Mouse (Mus musculus) megakaryocyte, adult 5-6 weeks (primary cell): ENCODE results near the gene Gpr19. TPM values are rescaled to one million over a fixed set of nuclear protein-coding genes. Genes with fewer than 3 reads are reported as not detected.
A peak's percentile ranks its signal among the peaks of the same experiment; 100 is the strongest.

Source experiments
- ATAC-seq: 2 replicates; pipeline ENCODE4 v1.8.0; 2016; ENCODE audit warnings: mild to moderate bottlenecking, inconsistent platforms; ENCODE audit not compliant: poor library complexity, severe bottlenecking
- total RNA-seq, 2 experiments: library from RNA; stranded (forward) in 1 of 2; stranded (reverse) in 1 of 2; fragments of 153-499, 151-499 nt in 1 of 2; fragments of 221-1000, 200-1000 nt in 1 of 2; gene quantifications; 2 replicates each; pipeline versions ENCODE4 v1.2.3 to v1.2.4; 2015 to 2017

Gpr19 gene
- total RNA-seq, 2 experiments from 2014 or later, result 9.8 to 11.0 TPM

DNA sequence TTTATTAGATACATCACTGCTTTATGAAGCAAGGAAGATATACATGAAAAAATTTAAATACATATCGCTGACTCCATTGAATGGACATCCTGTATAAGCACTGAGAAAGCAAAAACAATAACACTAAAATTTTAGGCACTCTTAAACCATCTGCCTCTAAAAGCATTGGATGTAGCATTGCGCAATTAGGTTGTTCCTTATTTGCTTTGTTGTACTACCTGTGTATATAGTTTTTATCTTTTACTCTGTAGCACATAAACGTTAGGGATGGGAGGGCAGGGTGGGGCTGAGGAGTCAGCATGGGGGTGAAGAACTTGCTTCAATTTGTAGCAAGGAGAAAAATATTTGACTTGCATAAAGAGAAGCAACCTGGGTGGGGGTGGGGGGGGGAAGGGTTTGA, 25.9 kb upstream of the Gpr19 start:
- no peak for ATAC-seq

DNA sequence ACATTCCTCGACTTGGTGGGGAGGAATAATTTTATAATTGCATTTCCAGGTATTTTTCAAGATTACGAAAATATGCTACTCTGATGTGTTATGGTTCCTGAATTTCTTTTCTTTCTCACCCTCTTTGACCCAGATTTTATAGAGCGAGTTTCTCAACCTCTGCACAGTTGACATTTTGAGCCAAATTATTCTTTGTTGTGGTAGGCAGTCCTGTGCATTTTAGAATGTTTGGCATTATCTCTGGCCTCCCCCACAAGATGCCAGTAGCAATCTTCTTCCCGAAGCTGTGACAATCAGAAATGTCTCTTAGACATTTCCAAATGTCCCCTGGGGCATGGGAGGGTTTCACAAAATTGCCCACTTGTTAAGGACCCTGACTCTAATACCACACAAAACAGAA, 25.3 kb upstream of the Gpr19 start:
- no peak for ATAC-seq

DNA sequence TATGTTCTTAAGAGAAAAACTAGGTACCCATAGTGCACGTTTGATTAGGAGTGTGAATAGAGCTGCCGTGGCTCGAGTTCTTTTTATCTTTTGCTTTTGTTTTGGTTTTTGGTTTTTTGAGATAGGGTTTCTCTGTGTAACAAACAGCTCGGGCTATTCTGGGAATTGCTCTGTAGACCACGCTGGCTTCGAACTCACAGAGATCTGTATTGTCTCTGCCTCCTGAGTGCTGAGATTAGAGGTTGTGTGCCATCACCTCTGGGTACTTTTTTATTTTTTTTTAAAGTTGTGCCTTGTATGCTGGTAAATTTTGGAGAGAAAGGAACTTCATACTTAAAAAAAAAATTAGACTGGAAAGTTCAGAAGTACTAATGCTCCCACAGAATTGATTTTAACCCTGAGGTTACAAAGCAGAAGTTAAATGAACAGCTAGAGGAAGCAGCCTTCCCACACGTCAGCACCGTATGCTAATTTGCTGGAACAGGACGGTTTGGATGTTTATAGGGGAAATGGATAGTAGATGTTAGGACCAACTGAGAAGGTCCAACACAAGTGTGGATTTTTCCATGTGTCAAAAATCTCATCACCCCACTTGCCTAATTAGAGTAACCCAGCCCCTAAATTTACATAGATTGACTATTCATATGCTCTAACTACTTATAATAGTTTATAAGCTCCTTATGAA, 24.3 kb upstream of the Gpr19 start:
- peak; percentile 20 for ATAC-seq

DNA sequence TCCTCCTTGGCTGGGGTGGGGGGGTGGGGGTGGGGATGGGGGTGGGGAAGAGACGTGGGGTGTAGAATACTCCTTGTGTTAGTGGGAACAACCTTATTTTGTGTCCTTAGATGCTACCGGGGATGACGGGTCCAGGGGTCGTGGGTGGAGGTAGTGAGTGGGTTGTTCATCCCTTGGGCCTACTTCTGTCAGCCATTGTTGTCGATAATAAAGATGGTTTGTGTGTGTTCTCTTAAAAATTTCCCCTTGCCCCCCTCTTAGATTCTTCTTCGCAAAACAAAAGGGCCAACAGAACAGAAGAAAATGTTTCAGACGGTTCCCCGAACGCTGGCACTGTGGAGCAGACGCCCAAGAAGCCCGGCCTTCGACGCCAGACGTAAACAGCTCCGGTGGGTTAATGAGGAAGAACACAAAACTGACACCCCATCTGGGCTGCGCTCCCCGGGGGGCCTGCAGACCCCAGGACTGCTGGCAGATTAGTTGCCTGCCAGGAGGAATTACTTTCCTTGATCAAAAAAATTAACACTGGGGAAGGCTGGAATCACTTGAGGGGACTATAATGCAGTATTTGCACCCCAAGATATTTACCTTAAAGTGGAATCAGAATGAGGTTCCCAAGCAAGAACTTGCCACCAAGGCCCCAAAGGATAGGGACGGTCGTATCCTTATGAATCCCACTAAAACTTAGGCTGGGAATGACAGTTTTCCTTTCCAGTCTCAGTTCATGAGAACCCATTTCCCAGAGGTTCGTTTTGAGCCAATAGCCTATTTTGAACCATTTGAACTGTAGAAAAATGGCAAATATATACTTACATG, 23.5 kb upstream of the Gpr19 start:
- no peak for ATAC-seq

DNA sequence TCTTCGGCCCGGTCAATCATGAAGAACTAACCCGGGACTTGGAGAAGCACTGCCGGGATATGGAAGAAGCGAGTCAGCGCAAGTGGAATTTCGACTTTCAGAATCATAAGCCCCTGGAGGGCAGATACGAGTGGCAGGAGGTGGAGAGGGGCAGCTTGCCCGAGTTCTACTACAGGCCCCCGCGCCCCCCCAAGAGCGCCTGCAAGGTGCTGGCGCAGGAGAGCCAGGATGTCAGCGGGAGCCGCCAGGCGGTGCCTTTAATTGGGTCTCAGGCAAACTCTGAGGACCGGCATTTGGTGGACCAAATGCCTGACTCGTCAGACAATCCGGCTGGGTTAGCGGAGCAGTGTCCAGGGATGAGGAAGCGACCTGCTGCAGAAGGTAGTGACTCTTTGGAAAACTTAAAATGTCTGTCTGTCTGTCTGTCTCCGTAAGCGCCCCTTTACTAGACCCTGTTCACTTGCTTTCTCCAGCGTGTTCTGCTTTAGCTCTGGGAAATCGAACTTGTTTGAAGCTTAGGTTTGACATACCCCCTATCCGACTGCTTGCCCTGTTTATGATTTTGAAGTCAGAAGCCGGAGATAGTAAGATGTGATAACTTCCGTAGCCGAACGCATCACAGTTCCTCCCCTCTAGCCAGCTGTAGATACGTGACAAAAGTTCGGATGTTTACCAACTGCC, 22.8 kb upstream of the Gpr19 start:
- ATAC-seq, result peak; percentile 29

DNA sequence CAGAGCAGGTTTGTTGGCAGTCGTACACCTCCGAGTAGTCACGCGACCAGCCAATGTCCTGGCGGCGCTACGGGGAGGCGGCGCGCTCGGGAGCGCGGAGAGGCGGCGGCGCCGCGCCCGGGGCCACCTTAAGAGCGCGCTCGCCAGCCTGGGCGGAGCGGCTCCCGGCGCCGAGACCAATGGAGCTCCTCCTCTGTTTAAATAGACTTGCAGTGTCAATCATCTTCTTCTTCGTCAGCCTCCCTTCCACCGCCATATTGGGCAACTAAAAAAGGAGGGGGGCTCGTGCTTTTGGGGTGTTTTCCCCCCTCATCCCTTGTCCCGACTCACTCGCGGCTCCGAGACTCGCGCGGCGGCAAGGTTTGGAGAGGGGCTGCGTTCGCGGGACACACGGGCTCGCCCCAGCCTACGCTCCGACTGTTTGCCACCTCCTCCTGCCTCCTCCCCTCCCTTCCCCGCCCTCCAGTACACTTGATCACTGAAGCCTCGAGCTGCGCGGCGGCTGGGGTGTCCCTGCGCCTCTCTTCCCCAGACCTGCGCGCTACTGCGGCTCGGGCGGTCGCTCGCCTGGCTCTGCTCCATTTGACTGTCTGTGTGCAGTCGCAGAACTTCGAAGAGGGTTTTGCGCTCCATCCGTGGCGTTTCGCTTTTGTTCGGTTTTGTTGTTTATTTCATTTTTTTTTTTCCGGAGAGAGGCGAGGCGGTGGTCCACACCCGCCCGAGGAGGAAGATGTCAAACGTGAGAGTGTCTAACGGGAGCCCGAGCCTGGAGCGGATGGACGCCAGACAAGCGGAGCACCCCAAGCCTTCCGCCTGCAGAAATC, 22.0 kb upstream of the Gpr19 start, which contains the start of gene Cdkn1b:
Gene Cdkn1b (plus strand): TSS at position 212 of the 824 bp plus-strand sequence.
- ATAC-seq, result peak; percentile 67

DNA sequence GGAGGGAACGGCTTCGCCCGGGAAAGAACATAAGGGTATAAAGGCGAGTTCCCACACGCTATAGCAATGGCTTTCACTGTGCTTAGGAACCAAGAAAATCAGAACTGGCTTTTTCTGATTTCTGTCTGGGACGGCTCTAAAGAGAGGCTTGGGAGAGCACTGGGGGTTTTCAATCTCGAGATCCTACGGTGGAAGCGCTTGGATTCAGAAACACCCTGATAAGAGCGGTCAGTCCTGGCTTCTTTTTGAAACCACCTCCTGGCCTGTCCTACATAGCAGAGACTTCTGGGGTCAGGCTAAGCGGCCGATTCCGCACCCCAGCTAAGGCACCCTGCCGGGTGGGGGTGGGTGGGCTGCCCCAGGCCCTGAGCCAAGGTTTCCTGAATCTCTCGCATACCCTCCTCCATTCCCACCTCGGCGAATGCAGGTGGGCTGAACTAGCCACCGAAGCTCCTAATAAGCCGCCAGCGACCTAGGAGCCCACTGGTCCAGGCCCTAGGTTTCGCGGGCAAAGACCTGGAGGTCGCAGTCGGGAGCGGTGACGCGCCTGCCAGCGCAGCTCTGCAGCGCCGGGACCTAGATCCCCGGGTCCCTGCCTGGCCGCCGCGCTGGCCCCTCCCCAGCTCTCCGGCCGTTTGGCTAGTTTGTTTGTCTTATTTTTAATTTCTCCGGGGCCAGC, 21.3 kb upstream of the Gpr19 start:
- ATAC-seq, result peak; percentile 3

- no peak for ATAC-seq
Observed at GRCm38 (mm10) chr6:134918769-134919168, 20.4 kb upstream of the Gpr19 start.

DNA sequence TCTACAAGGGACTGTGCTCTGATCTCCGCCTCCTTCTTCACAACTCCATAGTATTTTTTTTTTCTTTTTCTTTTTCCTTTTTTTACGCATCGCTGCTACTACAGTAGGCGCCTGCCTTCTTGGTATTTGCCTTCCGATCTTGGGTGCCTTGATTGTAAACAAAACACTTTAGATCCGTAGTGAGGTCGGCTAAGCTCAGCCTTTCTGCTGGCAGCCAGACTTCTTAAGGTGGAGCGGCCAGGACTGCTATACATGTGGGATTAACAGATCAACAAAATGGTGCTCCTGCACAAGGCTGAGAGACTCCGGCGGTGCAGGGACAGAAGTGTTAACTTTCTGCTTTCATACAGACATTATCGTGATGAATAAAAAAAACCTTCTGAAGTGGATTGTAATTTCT, 18.7 kb upstream of the Gpr19 start:
- ATAC-seq, result no peak

DNA sequence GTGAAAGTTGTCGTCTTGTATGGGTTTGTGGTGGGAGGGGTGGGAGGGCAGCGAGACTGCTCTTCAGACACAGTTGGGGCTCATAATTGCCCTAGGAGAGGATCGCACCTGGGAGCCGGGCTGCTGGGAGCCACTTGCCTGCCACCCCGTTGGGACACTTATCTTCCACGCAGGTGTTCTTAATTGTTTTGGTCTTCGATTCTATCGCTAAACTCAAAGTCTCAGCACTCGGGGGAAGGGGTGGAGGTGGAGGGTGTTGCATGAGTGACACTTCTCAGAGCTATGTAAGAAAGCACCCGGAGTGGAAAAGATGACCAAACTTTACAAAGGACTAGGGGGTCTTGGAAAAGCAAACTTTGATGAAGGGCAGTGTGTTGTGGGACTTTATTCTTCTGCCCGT, 18.3 kb upstream of the Gpr19 start:
- no peak for ATAC-seq

GRCm38 (mm10) chr6:134914523-134914922, 16.1 kb upstream of the Gpr19 start:
- ATAC-seq, result no peak

DNA sequence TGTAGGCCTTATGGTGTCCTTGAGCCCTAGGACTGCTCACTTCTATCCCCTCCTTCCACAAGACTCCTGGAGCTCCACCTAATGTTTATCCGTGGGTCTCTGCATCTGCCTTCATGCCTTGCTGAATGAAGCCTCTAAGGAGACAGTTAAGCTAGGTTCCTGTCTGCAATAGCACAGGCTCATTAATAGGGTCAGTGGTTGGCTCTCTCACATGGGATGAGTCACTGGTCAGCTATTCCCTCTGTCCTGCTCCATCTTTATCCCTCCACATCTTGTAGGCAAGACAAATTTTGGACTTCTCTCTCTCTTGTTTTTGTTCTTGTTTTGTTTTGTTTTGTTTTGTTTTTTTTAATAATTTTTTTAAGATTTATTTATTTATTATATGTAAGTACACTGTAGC, 7.4 kb upstream of the Gpr19 start:
- ATAC-seq, result no peak

DNA sequence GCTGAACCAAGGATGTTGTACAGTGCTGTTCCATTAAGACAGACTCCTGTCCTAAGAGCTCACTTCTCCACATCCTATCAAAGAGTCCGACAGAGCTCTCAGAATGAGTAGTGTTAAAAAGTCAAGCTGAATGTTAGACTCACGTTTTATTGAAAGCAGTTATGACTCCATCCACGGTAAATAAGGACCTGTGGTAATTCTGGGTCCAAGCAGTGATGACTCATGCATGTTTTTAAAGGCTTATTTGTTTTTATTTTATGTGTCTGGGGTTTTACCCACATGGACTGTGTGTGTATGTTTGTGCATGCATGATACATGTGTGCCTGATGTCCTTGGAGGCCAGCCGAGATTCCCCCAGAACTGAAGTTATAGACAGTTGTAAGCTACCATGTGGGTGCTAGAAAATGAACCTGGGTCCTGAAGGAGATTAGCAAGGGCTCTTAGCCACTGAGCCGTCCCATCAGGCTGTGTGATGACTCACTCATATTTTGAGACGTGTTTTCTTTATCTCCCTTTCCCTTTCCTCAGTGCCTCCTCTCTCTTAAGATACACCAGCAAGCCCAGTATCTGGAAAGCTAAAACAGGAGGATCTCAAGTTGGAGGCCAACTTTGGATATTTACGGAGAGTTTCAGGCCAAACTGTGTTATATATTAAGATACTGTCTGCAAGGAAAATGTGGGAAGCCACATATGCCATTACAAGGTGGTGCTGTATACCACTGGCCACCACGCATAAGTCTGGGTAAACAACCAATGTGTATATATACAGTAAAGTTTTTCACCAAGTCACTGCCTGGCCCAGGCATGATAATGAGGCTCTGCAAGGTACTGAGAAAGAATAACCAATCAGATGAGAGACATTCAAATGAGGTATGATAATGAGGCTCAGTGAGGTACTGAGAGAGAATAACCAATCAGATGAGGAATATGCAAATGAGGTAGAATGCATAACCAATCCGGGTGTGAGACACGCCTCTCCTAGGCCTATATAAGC, 5.8 kb upstream of the Gpr19 start:
- ATAC-seq, result no peak

DNA sequence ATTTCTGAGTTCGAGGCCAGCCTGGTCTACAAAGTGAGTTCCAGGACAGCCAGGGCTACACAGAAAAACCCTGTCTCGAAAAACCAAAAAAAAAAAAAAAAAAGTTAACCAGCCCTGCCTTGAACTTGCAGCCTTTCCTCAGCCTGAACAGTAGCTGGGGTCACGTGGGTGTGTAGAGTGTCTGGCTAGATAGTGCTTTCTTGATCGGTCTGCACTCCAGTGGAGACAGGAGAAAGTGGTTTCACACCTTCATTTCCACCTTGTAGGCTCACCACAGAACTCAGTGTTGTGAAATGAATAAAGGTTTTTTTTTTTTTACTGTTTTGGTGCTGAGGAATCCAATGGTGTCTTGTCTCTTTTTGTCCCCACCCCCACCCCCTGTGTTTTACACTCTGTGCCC, 5.0 kb upstream of the Gpr19 start:
- peak; percentile 34 for ATAC-seq

GRCm38 (mm10) chr6:134897443-134898094, 809 bp downstream of the Gpr19 start:
- peak; percentile 83 for ATAC-seq

GRCm38 (mm10) chr6:134896570-134897436, 1.6 kb downstream of the Gpr19 start:
- peak; percentile 8 for ATAC-seq

DNA sequence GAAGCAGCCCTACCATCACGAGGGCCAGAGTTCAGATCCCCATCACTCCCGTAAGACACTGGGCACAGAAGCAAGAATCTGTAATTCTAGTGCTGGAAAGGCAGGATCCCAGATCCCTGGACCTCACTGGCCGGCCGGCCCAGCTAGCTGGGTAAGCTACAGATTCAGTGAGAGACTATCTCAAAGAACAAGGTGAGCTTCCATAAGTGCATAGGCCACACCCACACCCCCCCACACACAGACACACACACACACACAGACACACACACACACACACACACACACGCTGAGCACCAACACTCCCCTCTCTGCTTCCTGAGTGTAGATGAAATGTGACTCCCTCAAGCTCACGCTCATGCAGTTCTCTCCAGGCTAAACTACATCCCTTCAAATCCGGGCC, 7.9 kb downstream of the Gpr19 start:
- ATAC-seq, result no peak

GRCm38 (mm10) chr6:134889763-134890162, 8.6 kb downstream of the Gpr19 start:
- no peak for ATAC-seq
